15 mouse cellular contexts compared by ENCODE assay signal in the genomic region with DNA sequence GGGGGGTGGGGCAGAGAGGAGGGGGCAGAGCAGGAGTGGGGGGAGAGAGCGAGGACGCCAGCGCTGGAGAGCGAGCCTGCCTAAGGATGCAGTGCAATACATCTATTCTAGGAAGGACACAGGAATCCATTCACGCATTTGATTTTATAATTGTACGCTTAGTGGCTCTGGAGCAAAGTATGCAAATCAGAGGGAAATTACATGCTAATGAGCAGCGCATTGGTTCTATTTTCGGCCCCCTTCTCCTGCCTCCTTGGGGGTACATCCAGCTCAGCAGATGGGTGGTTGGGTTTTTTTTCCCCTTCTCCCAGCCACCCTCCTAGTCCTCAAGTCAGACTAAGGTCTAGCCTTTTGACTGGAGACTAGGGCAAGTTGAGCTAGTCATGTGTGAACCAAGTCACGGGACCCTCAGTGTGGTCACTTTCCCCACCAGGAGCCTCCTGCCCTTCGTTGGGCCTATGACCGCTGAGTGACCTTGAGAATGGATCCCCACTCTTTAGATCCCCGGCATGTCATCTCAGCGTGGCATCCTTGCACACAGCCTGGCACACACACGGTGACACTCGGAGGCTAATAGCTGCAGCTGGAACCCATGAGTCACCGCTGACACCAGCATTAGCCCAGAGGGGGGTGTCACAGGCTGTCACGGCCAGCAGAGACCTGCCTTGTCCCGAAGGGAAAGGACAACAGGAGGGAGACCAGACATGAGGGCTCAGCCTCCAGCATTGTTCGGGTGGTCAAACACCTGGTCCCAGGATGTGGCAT. TPM values are rescaled to one million over a fixed set of nuclear protein-coding genes. Genes with fewer than 3 reads are reported as not detected.
DNase-seq lines count a peak whose midpoint lies in the region; ATAC-seq and TF ChIP-seq lines count a peak whose summit lies in the region.
"Had no signal": no experiment of that assay in that cellular context is flagged by ENCODE, and none has a peak within 500 bp of the region (broad histone marks: within the 10 kb centered on the region; RNA-seq: fewer than 3 reads in every experiment).

No protein-coding gene starts in this region.

- no peak for DNase-seq in frontal cortex, postnatal 10 days (ENCODE audit: low spot score in 2 of 2)
- no peak for DNase-seq in midbrain, embryonic 10.5 days (ENCODE audit: low spot score)
- DNase-seq in brain, embryonic 14.5 days (ENCODE audit: low read depth) = peak; percentile 85
- no peak for DNase-seq in gastrocnemius, postnatal 25 days
- DNase-seq in lung, postnatal 14 days = no peak
- DNase-seq: gastrocnemius, postnatal 10 days; kidney, adult 8-10 months; liver, postnatal 0 days; thymus, adult 2 months had no signal

- no peak for TF ChIP-seq CTCF in brain, embryonic 14.5 days (IDR thresholded peaks at IDR 0.05; ENCODE audit: borderline replicate concordance, extremely low read depth, insufficient read depth, insufficient read length)

- no peaks in the 10 kb centered on the region for H3K9me3 ChIP-seq in midbrain, embryonic 13.5 days
- no peaks in the 10 kb centered on the region for H3K9me3 ChIP-seq in midbrain, embryonic 10.5 days (replicated peaks)
- H3K9me3 ChIP-seq in midbrain, embryonic 15.5 days = no peaks in the 10 kb centered on the region

- peak; percentile 44 for ATAC-seq in frontal cortex, adult (ENCODE audit: low TSS enrichment)
- ATAC-seq in midbrain, embryonic 13.5 days = no peak
- no peak for ATAC-seq in midbrain, embryonic 15.5 days (replicated peaks)
- ATAC-seq: liver, postnatal 0 days had no signal

- H3K4me1 ChIP-seq in midbrain, embryonic 13.5 days (replicated peaks) = peaks cover 22% of the 10 kb centered on the region
- H3K4me1 ChIP-seq in midbrain, embryonic 10.5 days = peaks cover 22% of the 10 kb centered on the region
- peaks cover 9% of the 10 kb centered on the region for H3K4me1 ChIP-seq in midbrain, embryonic 15.5 days

- H3K4me3 ChIP-seq in midbrain, embryonic 13.5 days (replicated peaks) = no peak overlapping the region
- no peak overlapping the region for H3K4me3 ChIP-seq in midbrain, embryonic 10.5 days
- no peak overlapping the region for H3K4me3 ChIP-seq in midbrain, embryonic 15.5 days
- H3K4me3 ChIP-seq: erythroblast, embryonic 14.5 days; limb, embryonic 13.5 days had no signal

- peak overlapping the region; percentile 30 for H3K27ac ChIP-seq in midbrain, embryonic 13.5 days
- H3K27ac ChIP-seq in midbrain, embryonic 10.5 days (replicated peaks) = no peak overlapping the region
- 0 out of 2 replicates have a peak overlapping the region, but pooled peaks have one; percentile 2 for H3K27ac ChIP-seq in midbrain, embryonic 15.5 days
- H3K27ac ChIP-seq: limb, embryonic 13.5 days had no signal

- TF ChIP-seq POLR2A in brain, embryonic 14.5 days (IDR thresholded peaks at IDR 0.05; ENCODE audit: borderline replicate concordance, extremely low read depth, insufficient read depth, insufficient read length, poor library complexity, severe bottlenecking) = no peak

- H3K4me2 ChIP-seq in midbrain, embryonic 13.5 days (replicated peaks) = no peak overlapping the region
- no peak overlapping the region for H3K4me2 ChIP-seq in midbrain, embryonic 15.5 days
- H3K4me2 ChIP-seq: heart, embryonic 11.5 days; limb, embryonic 13.5 days had no signal

- WGBS in midbrain, embryonic 13.5 days = 87% methylated on average over 19 of the region's 19 CpGs
- WGBS in midbrain, embryonic 10.5 days = 93% methylated on average over 19 of the region's 19 CpGs
- 75% methylated on average over 19 of the region's 19 CpGs for WGBS in midbrain, embryonic 15.5 days

- no peak overlapping the region for H3K9ac ChIP-seq in midbrain, embryonic 13.5 days (replicated peaks)
- no peak overlapping the region for H3K9ac ChIP-seq in midbrain, embryonic 15.5 days
- H3K9ac ChIP-seq: limb, embryonic 13.5 days; liver, postnatal 0 days had no signal

- no peaks in the 10 kb centered on the region for H3K27me3 ChIP-seq in midbrain, embryonic 13.5 days
- H3K27me3 ChIP-seq in midbrain, embryonic 10.5 days (ENCODE audit: low read depth, poor library complexity, severe bottlenecking) = no peaks in the 10 kb centered on the region
- no peaks in the 10 kb centered on the region for H3K27me3 ChIP-seq in midbrain, embryonic 15.5 days (replicated peaks)
- H3K27me3 ChIP-seq: limb, embryonic 13.5 days had no signal

- no peaks in the 10 kb centered on the region for H3K36me3 ChIP-seq in midbrain, embryonic 13.5 days
- H3K36me3 ChIP-seq in midbrain, embryonic 10.5 days = no peaks in the 10 kb centered on the region
- no peaks in the 10 kb centered on the region for H3K36me3 ChIP-seq in midbrain, embryonic 15.5 days (replicated peaks)
- H3K36me3 ChIP-seq: limb, embryonic 13.5 days had no signal

RNA-seq across cellular contexts. Expression of gene Sept9, which starts 29.5 kb away (rescaled TPM):
- polyA plus RNA-seq in midbrain, embryonic 13.5 days (2015; fragmentation: Nextera tagmentation; extraction: Ambion mirVana) = 121 and 125 TPM in 2 replicates
- 186 and 195 TPM in 2 replicates for polyA plus RNA-seq in midbrain, embryonic 10.5 days (2016; fragmentation: Nextera tagmentation; extraction: Ambion mirVana)
- polyA plus RNA-seq in brain, embryonic 14.5 days (2012; rRNA removed) = 39.3 and 64.3 TPM in 2 replicates
- polyA plus RNA-seq in midbrain, embryonic 15.5 days (2015; fragmentation: Nextera tagmentation; extraction: Ambion mirVana) = 106 and 112 TPM in 2 replicates
- 10 to 100 TPM; 13.8 to 16.2 TPM for total RNA-seq in gastrocnemius, postnatal 25 days (2021)

RNA-seq across cellular contexts. Expression of gene Sec14l1, which starts 55.0 kb away (rescaled TPM):
- 62.4 and 67.0 TPM in 2 replicates for polyA plus RNA-seq in midbrain, embryonic 13.5 days (2015; fragmentation: Nextera tagmentation; extraction: Ambion mirVana)
- polyA plus RNA-seq in midbrain, embryonic 10.5 days (2016; fragmentation: Nextera tagmentation; extraction: Ambion mirVana) = 49.9 and 58.0 TPM in 2 replicates
- polyA plus RNA-seq in brain, embryonic 14.5 days (2012; rRNA removed) = 77.4 and 90.5 TPM in 2 replicates
- polyA plus RNA-seq in midbrain, embryonic 15.5 days (2015; fragmentation: Nextera tagmentation; extraction: Ambion mirVana) = 62.8 and 63.9 TPM in 2 replicates
- 10 to 100 TPM; 40.7 to 45.1 TPM for total RNA-seq in gastrocnemius, postnatal 25 days (2021)
